Mouse (Mus musculus) G1E (cell line): Measurements from ENCODE around the gene Arhgap31. TPM values are rescaled to one million over a fixed set of nuclear protein-coding genes. Genes with fewer than 3 reads are reported as not detected.

Experiments
- ATAC-seq: 2 replicates; pipeline ENCODE4 v1.8.0; 2016; ENCODE audit warnings: mild to moderate bottlenecking; ENCODE audit not compliant: insufficient number of reproducible peaks, poor library complexity, low FRiP score, severe bottlenecking; ENCODE audit errors: extremely low read depth
- DNase-seq: peaks from one replicate; pipeline ENCODE4 v3.0.0; 2012; ENCODE audit warnings: low spot score
- H3K27me3 ChIP-seq: 2 replicates; pipeline ENCODE4 v1.6.1; 2012; ENCODE audit warnings: mild to moderate bottlenecking, low read length, inconsistent platforms; ENCODE audit not compliant: insufficient read depth
- H3K36me3 ChIP-seq: replicated peaks from 2 replicates; pipeline ENCODE3; 2012; ENCODE audit warnings: mild to moderate bottlenecking, inconsistent platforms
- H3K4me1 ChIP-seq: 2 replicates; pipeline ENCODE4 v1.6.1; 2012; ENCODE audit warnings: low read depth, low read length, inconsistent platforms, mixed read lengths; ENCODE audit not compliant: insufficient read depth
- H3K4me3 ChIP-seq: 2 replicates; pipeline ENCODE4 v1.5.1; 2012; ENCODE audit warnings: low read depth, mild to moderate bottlenecking, inconsistent platforms, low read length, moderate library complexity, mixed read lengths
- H3K9me3 ChIP-seq: replicated peaks from 2 replicates; pipeline ENCODE4 v1.6.1; 2012; ENCODE audit warnings: inconsistent platforms
- CTCF ChIP-seq: IDR thresholded peaks from 2 replicates; pipeline ENCODE4 v1.5.1; 2012; ENCODE audit warnings: low read depth, low read length, inconsistent platforms, mixed read lengths
- GATA1 ChIP-seq: IDR thresholded peaks from 2 replicates; pipeline ENCODE4 v1.6.1; 2012; ENCODE audit warnings: borderline replicate concordance, low read length, inconsistent platforms, mixed read lengths
- GATA2 ChIP-seq: IDR thresholded peaks from 2 replicates; pipeline ENCODE4 v1.6.1; 2012; ENCODE audit warnings: low read depth, low read length, inconsistent platforms, borderline replicate concordance
- POLR2AphosphoS5 ChIP-seq: IDR thresholded peaks from 2 replicates; pipeline ENCODE4 v1.6.1; 2012; ENCODE audit warnings: low read depth, low read length, inconsistent platforms; ENCODE audit not compliant: insufficient replicate concordance
- TAL1 ChIP-seq: conservative IDR thresholded peaks from 2 replicates; pipeline ENCODE4 v1.6.1; 2012; ENCODE audit warnings: low read depth, low read length, inconsistent platforms, mixed read lengths
- polyA plus RNA-seq: library from polyadenylated mRNA; stranded (reverse); fragments of >175 nt; gene quantifications from 2 replicates; pipeline ENCODE4 v1.2.3, GENCODE M21; 2012
- total RNA-seq, 2 experiments: library from RNA; stranded (forward) in 1 of 2; stranded (reverse) in 1 of 2; fragments of 200-1000 nt in 1 of 2; fragments of >200 nt in 1 of 2; fragmentation: Nextera tagmentation in 1 of 2; gene quantifications; 2 replicates each; pipeline ENCODE4 v1.2.3; 2014 to 2017

The Arhgap31 gene
- total and polyA plus RNA-seq, 3 experiments, result 0.01 to 0.16 TPM; not detected in 1

DNA sequence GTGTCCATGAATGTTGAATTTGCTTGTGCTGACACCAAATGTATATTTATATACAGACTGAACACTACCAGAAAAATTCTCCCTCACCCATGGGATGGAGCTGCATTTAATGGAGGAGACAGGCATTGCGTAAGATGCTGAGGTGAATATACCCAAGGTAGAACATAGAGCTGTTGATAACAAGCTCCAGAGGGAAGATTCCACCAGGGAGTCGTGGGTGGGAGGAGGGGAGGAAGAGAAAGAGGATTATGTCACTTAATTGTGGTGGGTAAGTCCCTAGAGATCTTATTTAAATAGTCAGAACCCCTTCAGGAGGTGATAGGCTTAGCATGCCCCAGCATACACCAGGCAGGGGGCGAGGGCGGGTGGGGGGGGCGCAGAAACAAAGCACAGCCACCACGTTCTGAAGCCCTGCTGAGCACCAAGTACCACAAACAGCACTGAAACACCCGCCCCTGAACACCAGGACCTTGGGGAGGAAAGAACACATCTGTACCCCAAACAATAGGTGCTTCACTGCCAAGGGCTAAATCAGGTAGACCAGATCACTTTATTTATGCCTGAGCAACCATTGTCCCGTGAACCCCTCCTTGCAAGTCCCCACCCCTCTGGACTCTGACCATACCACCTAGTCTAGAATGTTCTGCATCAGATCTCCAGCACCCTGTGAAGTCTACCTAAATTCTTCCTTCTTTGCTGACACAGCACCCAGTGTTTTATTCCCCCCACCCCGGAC is 37.3 kb downstream of the Arhgap31 start:
- TF ChIP-seq GATA2 (no peak), POLR2AphosphoS5 (no peak)
- no peak for ATAC-seq
- H3K9me3 ChIP-seq, result no peaks in the 10 kb centered on the region

DNA sequence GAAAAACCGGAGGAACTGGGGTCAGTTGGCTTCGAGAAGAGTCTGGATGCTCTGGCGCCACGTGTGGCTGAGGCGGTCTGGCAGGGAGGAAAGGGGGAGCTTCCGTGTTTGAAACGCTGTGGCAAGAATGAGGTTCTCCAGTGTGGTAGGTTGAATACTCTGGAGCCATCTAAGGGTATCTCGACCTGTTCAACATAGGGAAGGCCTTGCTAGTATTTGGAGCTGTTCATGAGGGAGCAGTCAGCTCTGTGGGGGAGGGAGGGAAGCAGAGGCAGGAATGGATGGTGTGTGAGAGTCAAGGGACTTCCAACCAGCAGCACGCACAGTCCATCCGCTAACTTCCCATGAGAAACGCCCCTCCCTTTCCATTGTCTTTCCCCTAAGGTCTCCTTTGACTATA is 38.2 kb downstream of the Arhgap31 start:
- ATAC-seq, result no peak
- Histone ChIP-seq H3K27me3 (no peaks in the 10 kb centered on the region; the same call in none of the 2 replicates), H3K9me3 (no peaks in the 10 kb centered on the region), H3K4me1 (no peaks in the 10 kb centered on the region), H3K36me3 (no peaks in the 10 kb centered on the region), H3K4me3 (no peak overlapping the region)
- TF ChIP-seq POLR2AphosphoS5, result no peak
- no peak for TF ChIP-seq CTCF
- no peak for TF ChIP-seq GATA1
- no peak for DNase-seq

More for the DNA sequence above, 37.3 kb downstream of the Arhgap31 start:
- no peak overlapping the region for H3K4me3 ChIP-seq
- no peak for DNase-seq
- no peaks in the 10 kb centered on the region; the same call in none of the 2 replicates for H3K27me3 ChIP-seq
- no peaks in the 10 kb centered on the region for H3K4me1 ChIP-seq
- no peaks in the 10 kb centered on the region for H3K36me3 ChIP-seq

DNA sequence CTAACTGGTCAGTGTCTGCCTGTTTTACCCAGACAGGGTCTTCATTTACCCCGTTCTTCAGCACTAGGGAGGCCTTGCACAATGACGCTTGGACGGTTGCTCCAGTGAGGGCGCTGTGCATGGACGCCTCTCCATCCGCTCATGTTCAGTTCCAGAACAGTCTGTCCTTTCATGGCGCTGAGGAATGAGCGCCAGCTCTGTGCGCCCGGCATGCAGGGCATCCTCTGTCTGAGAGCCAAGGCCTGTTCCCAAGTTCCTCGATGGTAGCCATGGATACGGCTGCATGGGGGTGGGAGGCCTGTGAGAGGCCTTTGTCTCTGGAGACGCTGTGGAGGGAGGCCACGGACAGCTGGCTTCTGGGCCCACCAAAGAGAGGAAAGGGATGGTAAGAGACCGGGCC is 39.6 kb downstream of the Arhgap31 start:
- ATAC-seq, result no peak
- Histone ChIP-seq H3K4me3 (no peak overlapping the region), H3K4me1 (no peaks in the 10 kb centered on the region), H3K9me3 (no peaks in the 10 kb centered on the region), H3K27me3 (no peaks in the 10 kb centered on the region; the same call in none of the 2 replicates), H3K36me3 (no peaks in the 10 kb centered on the region)
- no peak for DNase-seq
- no peak for TF ChIP-seq CTCF
- no peak for TF ChIP-seq POLR2AphosphoS5
- TF ChIP-seq GATA1, result no peak
- TF ChIP-seq TAL1, result no peak
- TF ChIP-seq GATA2, result no peak

DNA sequence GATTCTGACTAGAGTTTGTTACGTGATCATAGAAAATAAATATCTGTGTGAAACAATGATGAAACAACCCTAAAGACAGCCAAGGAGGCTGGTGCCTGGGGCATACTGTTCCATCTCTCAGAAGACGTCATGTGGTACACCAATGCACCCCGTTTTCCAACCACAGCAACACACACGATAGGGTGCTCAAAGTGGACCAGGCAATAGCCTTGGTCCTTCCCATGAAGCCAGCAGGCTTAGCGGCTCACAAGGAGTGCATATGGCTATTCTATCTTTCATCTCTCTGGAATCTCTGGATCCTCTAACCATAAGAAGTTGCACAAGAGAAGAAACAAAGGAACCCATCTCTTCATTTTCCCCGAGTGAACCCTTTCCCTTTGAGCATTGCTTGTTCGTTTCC is 40.1 kb downstream of the Arhgap31 start:
- Histone ChIP-seq H3K4me3 (no peak overlapping the region), H3K4me1 (no peaks in the 10 kb centered on the region), H3K36me3 (no peaks in the 10 kb centered on the region), H3K27me3 (no peaks in the 10 kb centered on the region; the same call in none of the 2 replicates), H3K9me3 (no peaks in the 10 kb centered on the region)
- TF ChIP-seq TAL1 (no peak), POLR2AphosphoS5 (no peak), GATA2 (no peak)
- DNase-seq (no peak), ATAC-seq (no peak)

DNA sequence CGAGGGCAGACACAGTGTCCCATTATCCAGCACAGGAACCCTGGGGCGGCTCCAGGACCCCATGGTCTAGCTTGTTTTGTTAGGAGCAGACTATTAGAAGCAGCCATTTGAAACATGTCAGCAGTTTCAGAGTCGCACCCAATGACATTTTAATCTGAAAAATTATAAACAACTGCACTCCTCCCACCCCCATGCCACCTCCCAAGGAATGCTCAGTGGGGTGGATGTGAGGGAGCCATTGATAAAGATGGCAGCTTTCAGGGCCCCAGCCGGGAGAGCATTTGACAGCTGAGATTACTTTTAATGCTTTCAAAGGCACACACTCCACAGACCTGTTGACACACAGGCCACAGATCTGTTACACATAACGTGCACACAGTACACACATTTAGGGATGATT is 40.7 kb downstream of the Arhgap31 start:
- Histone ChIP-seq H3K4me3 (no peak overlapping the region), H3K36me3 (no peaks in the 10 kb centered on the region), H3K4me1 (no peaks in the 10 kb centered on the region), H3K9me3 (no peaks in the 10 kb centered on the region), H3K27me3 (no peaks in the 10 kb centered on the region; the same call in none of the 2 replicates)
- no peak for DNase-seq
- no peak for TF ChIP-seq GATA2
- no peak for TF ChIP-seq CTCF
- no peak for ATAC-seq

DNA sequence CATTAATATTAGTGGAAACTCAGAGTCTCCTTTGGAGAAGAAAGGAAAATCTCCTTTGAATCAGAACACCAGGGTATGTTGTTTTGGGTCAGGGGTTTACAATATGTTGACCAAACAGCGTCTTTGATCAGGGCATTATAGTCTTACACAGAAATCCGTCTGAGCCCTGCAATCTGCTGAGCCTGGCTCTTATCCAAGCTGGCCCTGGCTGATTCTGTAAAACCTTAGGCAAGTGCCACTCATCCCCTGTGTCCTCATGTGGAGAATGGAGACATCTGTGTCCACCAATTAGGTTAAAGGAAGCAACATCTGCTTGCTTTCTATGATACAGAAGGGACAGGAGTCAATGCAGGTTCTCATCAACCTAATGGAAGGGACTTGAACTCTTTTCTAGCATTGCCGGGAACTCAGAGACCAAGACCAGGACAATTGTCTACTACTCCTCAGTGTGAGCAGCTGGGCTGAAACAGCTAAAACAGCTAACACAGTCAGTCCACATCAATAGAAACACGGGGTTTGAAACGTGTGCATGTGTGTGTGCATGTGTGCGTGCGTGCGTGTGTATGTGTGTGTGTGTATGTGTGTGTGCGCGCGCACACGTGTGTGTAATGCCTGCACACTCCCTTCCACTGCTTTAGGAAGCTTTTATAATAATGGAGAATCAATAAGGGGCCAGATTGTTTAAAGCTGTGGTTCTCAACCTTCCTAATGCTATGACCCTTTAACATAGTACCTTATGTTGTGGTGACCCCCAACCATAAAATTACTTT is 42.3 kb downstream of the Arhgap31 start:
- Histone ChIP-seq H3K27me3 (no peaks in the 10 kb centered on the region; the same call in 1 of the 2 replicates), H3K4me1 (no peaks in the 10 kb centered on the region), H3K9me3 (no peaks in the 10 kb centered on the region), H3K4me3 (no peak overlapping the region), H3K36me3 (no peaks in the 10 kb centered on the region)
- ATAC-seq (no peak), DNase-seq (no peak)
- TF ChIP-seq GATA1, result no peak
- no peak for TF ChIP-seq POLR2AphosphoS5
- TF ChIP-seq TAL1, result no peak
